Mouse (Mus musculus) erythroblast, embryonic 14.5 days (primary cell): ENCODE data around the gene Fbxo31.

ENCODE experiments used
- GATA1 ChIP-seq: IDR thresholded peaks from 2 replicates; pipeline ENCODE4 v1.6.1; 2012; ENCODE audit warnings: low read length, inconsistent platforms, mixed read lengths
- TAL1 ChIP-seq: IDR thresholded peaks from 3 replicates; pipeline ENCODE4 v1.6.1; 2012; ENCODE audit warnings: low read length, inconsistent platforms, mixed read lengths

DNA sequence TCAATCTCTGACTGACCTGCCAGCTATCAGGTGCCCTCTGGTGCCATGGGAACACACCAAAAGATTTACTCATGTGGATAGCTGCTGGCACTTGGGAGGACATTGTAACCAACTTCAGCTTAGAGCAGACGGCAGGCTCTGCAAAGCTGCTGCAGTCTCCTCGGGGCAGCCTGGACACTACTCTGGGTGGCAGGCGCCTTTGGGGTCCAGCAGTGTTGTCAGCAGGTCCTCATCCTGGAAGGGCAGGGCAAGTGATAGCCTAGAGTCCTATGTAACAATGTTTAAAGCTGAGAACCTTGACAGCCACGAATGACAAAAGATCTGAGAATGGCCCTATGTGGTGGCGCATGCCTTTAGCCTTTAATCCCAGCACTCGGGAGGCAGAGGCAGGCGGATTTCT is 19.6 kb upstream of the Fbxo31 start:
- no peak for TF ChIP-seq GATA1
- no peak for TF ChIP-seq TAL1
